Mouse (Mus musculus) hindbrain, embryonic 11.5 days (tissue): ENCODE data around the gene Pld5. TPM values are rescaled to one million over a fixed set of nuclear protein-coding genes. Genes with fewer than 3 reads are reported as not detected.

Experiments
- ATAC-seq: fragments of 200-750 bp; cut with Nextera tagmentation; 2 replicates; pipeline ENCODE4 v1.8.0; 2017; ENCODE audit warnings: mild to moderate bottlenecking, moderate TSS enrichment, moderate library complexity; ENCODE audit not compliant: low FRiP score
- DNase-seq: peaks from one replicate; pipeline ENCODE4 v3.0.0-alpha.2; 2015; ENCODE audit warnings: low spot score
- H3K27ac ChIP-seq: fragments of 300-500 bp; sonication (generic); 2 replicates; pipeline ENCODE4 v1.5.1; 2014; ENCODE audit warnings: mild to moderate bottlenecking, low read depth, low read length
- H3K27me3 ChIP-seq: fragments of 300-500 bp; sonication (generic); 2 replicates; pipeline ENCODE4 v1.6.1; 2014; ENCODE audit warnings: mild to moderate bottlenecking, low read length, moderate library complexity, mixed read lengths; ENCODE audit not compliant: control insufficient read depth, insufficient read depth
- H3K36me3 ChIP-seq: fragments of 300-500 bp; sonication (generic); 2 replicates; pipeline ENCODE4 v1.6.1; 2014; ENCODE audit warnings: mild to moderate bottlenecking, low read length, moderate library complexity, mixed read lengths; ENCODE audit not compliant: control insufficient read depth, insufficient read depth
- H3K4me1 ChIP-seq: fragments of 300-500 bp; sonication (generic); replicated peaks from 2 replicates; pipeline ENCODE4 v1.6.1; 2014; ENCODE audit warnings: low read length, mixed read lengths; ENCODE audit not compliant: control insufficient read depth, insufficient read depth
- H3K4me2 ChIP-seq: fragments of 300-500 bp; sonication (generic); replicated peaks from 2 replicates; pipeline ENCODE4 v1.6.1; 2014; ENCODE audit warnings: mild to moderate bottlenecking, low read depth, low read length
- H3K4me3 ChIP-seq: fragments of 300-500 bp; sonication (generic); 2 replicates; pipeline ENCODE4 v1.5.1; 2014; ENCODE audit warnings: low read depth, low read length
- H3K9ac ChIP-seq: fragments of 300-500 bp; sonication (generic); 2 replicates; pipeline ENCODE4 v1.6.1; 2014; ENCODE audit warnings: low read depth, low read length
- H3K9me3 ChIP-seq: fragments of 300-500 bp; sonication (generic); 2 replicates; pipeline ENCODE4 v1.6.1; 2016; ENCODE audit warnings: low read length; ENCODE audit not compliant: control insufficient read depth
- WGBS: fragments of 180-500 bp; shearing (Covaris S2); extraction: QIAGEN DNeasy Blood & Tissue Kit; methylation state at CpG from one replicate; pipeline ENCODE4 v1.1.7; 2014; 5-methylcytosine and 5-hydroxymethylcytosine counted together
- polyA plus RNA-seq: library from polyadenylated mRNA; unstranded; fragments of >200 nt; fragmentation: Nextera tagmentation; extraction: Ambion mirVana; gene quantifications from 2 replicates; pipeline ENCODE4 v1.2.1, GENCODE M21; 2014

Gene Pld5
- polyA plus RNA-seq, 1 experiment from 2014 or later, result 1.9 TPM

- WGBS, result 86% methylated on average over 5 of the region's 5 CpGs
- Histone ChIP-seq H3K4me3 (no peak overlapping the region), H3K9me3 (no peaks in the 10 kb centered on the region), H3K9ac (no peak overlapping the region), H3K27ac (no peak overlapping the region), H3K4me1 (no peaks in the 10 kb centered on the region), H3K27me3 (no peaks in the 10 kb centered on the region), H3K4me2 (no peak overlapping the region), H3K36me3 (no peaks in the 10 kb centered on the region)
- no peak for DNase-seq
- ATAC-seq, result no peak
Measured at GRCm38 (mm10) chr1:176046995-176047394, 228.1 kb downstream of the Pld5 start.

- WGBS, result 89% methylated on average over 1 of the region's 1 CpGs
- H3K27me3 ChIP-seq, result no peaks in the 10 kb centered on the region
- ATAC-seq (no peak), DNase-seq (no peak)
- H3K4me1 ChIP-seq, result no peaks in the 10 kb centered on the region
- H3K36me3 ChIP-seq, result no peaks in the 10 kb centered on the region
- H3K27ac ChIP-seq, result no peak overlapping the region
- H3K9me3 ChIP-seq, result no peaks in the 10 kb centered on the region
- H3K4me2 ChIP-seq, result no peak overlapping the region
- no peak overlapping the region for H3K9ac ChIP-seq
- no peak overlapping the region for H3K4me3 ChIP-seq
Measured at GRCm38 (mm10) chr1:176046375-176046774, 228.7 kb downstream of the Pld5 start.

- Histone ChIP-seq H3K36me3 (no peaks in the 10 kb centered on the region), H3K9ac (no peak overlapping the region), H3K4me2 (no peak overlapping the region), H3K4me1 (no peaks in the 10 kb centered on the region), H3K27me3 (no peaks in the 10 kb centered on the region), H3K27ac (no peak overlapping the region), H3K9me3 (no peaks in the 10 kb centered on the region), H3K4me3 (no peak overlapping the region)
- WGBS, result 84% methylated on average over 4 of the region's 4 CpGs
- ATAC-seq, result no peak
- no peak for DNase-seq
Measured at GRCm38 (mm10) chr1:176043056-176043455, 232.1 kb downstream of the Pld5 start.

GRCm38 (mm10) chr1:176039923-176040322 is 235.2 kb downstream of the Pld5 start:
- H3K27me3 ChIP-seq, result no peaks in the 10 kb centered on the region
- H3K9me3 ChIP-seq, result no peaks in the 10 kb centered on the region
- H3K4me1 ChIP-seq, result no peaks in the 10 kb centered on the region
- 60% methylated on average over 3 of the region's 3 CpGs for WGBS
- H3K9ac ChIP-seq, result no peak overlapping the region
- no peak overlapping the region for H3K4me2 ChIP-seq
- no peaks in the 10 kb centered on the region for H3K36me3 ChIP-seq
- no peak overlapping the region for H3K27ac ChIP-seq
- no peak overlapping the region for H3K4me3 ChIP-seq
- ATAC-seq (no peak), DNase-seq (no peak)

- WGBS, result 66% methylated on average over 3 of the region's 3 CpGs
- DNase-seq, result no peak
- Histone ChIP-seq H3K27ac (no peak overlapping the region), H3K4me2 (no peak overlapping the region), H3K27me3 (no peaks in the 10 kb centered on the region), H3K36me3 (no peaks in the 10 kb centered on the region), H3K9ac (no peak overlapping the region), H3K9me3 (no peaks in the 10 kb centered on the region), H3K4me3 (no peak overlapping the region), H3K4me1 (no peaks in the 10 kb centered on the region)
- no peak for ATAC-seq
Measured at GRCm38 (mm10) chr1:176036028-176036427, 239.1 kb downstream of the Pld5 start.

GRCm38 (mm10) chr1:176034699-176035098 is 240.4 kb downstream of the Pld5 start:
- ATAC-seq (no peak), DNase-seq (no peak)
- no peak overlapping the region for H3K4me2 ChIP-seq
- 87% methylated on average over 6 of the region's 6 CpGs for WGBS
- no peaks in the 10 kb centered on the region for H3K27me3 ChIP-seq
- H3K27ac ChIP-seq, result no peak overlapping the region
- H3K36me3 ChIP-seq, result no peaks in the 10 kb centered on the region
- H3K4me1 ChIP-seq, result no peaks in the 10 kb centered on the region
- no peak overlapping the region for H3K4me3 ChIP-seq
- no peaks in the 10 kb centered on the region for H3K9me3 ChIP-seq
- H3K9ac ChIP-seq, result no peak overlapping the region

- H3K36me3 ChIP-seq, result no peaks in the 10 kb centered on the region
- no peak overlapping the region for H3K4me2 ChIP-seq
- ATAC-seq, result no peak
- no peaks in the 10 kb centered on the region for H3K9me3 ChIP-seq
- no peak overlapping the region for H3K27ac ChIP-seq
- 79% methylated on average over 5 of the region's 5 CpGs for WGBS
- no peak overlapping the region for H3K9ac ChIP-seq
- no peak for DNase-seq
- H3K4me1 ChIP-seq, result no peaks in the 10 kb centered on the region
- no peak overlapping the region for H3K4me3 ChIP-seq
- H3K27me3 ChIP-seq, result no peaks in the 10 kb centered on the region
Measured at GRCm38 (mm10) chr1:176033698-176034097, 241.4 kb downstream of the Pld5 start.

- H3K4me3 ChIP-seq, result no peak overlapping the region
Measured at GRCm38 (mm10) chr1:176029063-176029462, 246.0 kb downstream of the Pld5 start.

GRCm38 (mm10) chr1:176028397-176028796 is 246.7 kb downstream of the Pld5 start:
- Histone ChIP-seq H3K4me3 (no peak overlapping the region), H3K9me3 (no peaks in the 10 kb centered on the region), H3K4me1 (no peaks in the 10 kb centered on the region), H3K36me3 (no peaks in the 10 kb centered on the region), H3K27ac (no peak overlapping the region), H3K27me3 (no peaks in the 10 kb centered on the region), H3K9ac (no peak overlapping the region), H3K4me2 (no peak overlapping the region)
- DNase-seq (no peak), ATAC-seq (no peak)
- WGBS, result 59% methylated on average over 3 of the region's 3 CpGs

More at GRCm38 (mm10) chr1:176029063-176029462, 246.0 kb downstream of the Pld5 start:
- Histone ChIP-seq H3K27me3 (no peaks in the 10 kb centered on the region), H3K4me2 (no peak overlapping the region), H3K9me3 (no peaks in the 10 kb centered on the region), H3K27ac (no peak overlapping the region), H3K4me1 (no peaks in the 10 kb centered on the region), H3K9ac (no peak overlapping the region), H3K36me3 (no peaks in the 10 kb centered on the region)
- WGBS, result 63% methylated on average over 1 of the region's 1 CpGs
- ATAC-seq, result no peak
- DNase-seq, result no peak
